Mouse (Mus musculus) T-helper 1 cell (primary cell): ENCODE measurements around the gene Lyl1.

ENCODE experiments used
- in situ Hi-C: fragments of 300-600 bp; cut with MboI, MseI; formaldehyde crosslinking; loops from one replicate; pipeline ENCODE4 v1.15.1; 2025; ENCODE audit warnings: high pct_unique_total_duplicates

The Lyl1 gene

DNA sequence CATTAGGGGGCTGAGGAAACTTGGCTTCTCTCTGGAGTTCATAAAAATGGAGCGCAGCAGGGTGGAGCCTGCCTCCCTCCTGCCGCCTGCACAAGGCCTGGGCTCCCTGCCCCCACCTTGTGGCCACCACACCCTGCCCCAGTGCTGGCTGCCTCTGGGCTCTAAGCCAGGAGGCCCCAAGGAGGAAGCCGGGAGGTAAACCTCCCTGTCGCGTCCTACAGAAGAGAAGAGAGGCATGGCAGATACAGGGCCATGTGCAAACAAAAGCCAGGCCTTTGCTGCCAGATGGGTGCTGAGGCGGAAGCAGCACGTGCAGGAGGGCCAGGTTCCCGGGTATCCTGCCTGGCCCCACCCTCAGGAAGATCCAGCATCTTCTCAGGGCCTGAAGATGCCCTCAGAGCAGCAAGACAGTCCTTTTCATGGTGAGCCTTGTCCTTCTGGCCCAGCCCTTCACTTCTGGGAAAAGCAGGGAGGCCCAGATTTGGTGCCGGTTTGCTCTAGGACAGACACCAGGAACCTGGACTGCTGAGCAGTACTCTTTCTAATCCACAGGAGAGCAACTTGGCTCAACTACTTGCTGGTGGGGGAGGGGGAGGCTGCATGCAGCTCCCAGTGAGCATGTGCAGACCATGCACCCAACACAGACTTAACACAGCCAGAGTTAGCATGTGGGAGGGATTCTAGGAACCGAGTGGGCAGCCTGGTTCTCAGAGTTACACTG is 21.8 kb downstream of the Lyl1 start, which contains the start of gene G430095P16Rik:
G430095P16Rik (plus strand) TSS at position 158 of the 721 bp plus-strand sequence.
- in situ Hi-C loops = no loop called here

DNA sequence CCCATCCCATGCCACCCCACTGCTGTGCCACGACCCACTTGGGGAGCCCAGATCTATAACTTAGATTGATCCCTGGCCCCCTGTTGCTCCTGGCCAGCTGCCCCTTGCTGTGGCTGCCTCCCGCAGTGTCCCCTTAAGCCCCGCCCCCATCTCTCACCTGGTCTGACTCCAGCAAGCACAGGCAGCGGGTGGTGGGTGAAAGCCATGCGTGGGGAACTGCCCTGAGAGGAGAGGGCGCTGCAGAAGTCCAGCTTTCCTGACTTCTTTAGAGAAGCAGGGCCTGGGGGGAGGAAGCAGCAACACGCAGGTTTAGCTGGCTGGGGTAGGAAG is 22.3 kb downstream of the Lyl1 start:
- in situ Hi-C loops = no loop called here

DNA sequence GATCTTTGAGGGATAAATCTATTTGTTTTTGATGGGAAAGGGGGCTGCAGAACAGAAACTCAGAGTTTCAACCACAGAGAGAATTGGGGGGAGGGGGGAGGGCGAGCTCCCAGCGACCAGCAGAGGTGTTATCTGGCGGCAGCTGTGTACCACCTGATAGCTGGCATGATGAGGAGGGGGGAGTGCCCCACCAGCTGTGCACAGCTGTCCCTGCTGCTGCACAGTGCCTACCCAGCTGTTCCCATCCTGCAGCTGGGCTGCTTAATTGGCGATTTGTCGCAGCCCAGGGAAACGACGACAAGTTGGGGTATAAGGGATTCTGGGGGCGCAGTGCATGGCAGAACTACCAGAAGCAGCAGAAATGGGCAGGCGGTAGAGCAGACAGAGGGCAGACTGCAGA is 23.4 kb downstream of the Lyl1 start:
- in situ Hi-C loops = no loop called here

DNA sequence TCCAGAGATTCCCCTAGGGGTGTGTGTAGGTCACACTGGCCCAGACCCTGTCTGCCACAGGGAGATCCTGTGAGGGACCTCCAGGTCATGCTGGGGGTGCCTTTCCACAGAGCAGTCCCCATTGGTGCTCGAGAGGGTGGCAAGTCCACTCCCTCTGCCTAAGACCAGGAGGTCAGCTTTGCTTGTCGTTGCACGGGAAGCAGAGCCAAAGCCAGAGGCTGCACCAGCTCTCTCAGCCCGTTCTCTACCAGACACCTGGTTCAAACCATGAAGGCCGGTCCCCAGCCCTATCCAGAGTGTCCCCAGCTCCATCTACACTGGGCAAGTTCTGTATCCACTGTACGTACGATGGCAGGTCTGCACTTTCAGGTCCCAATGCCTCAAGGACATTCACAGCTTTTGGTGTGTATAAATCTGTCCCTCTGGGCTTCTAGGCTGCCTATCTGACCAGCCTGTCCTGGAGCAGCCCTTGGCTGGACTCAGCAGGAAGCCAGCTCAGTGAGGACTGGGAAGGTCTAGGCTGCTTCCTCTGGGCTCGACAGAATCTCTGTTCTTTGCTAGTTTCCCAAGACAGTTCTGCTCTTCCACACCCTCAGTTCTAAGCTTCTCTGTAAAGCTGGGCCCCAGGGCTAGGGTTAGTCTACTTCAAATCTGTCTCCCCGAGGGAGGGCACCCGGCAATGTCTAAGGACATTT is 24.1 kb downstream of the Lyl1 start:
- in situ Hi-C loops = no loop called here

DNA sequence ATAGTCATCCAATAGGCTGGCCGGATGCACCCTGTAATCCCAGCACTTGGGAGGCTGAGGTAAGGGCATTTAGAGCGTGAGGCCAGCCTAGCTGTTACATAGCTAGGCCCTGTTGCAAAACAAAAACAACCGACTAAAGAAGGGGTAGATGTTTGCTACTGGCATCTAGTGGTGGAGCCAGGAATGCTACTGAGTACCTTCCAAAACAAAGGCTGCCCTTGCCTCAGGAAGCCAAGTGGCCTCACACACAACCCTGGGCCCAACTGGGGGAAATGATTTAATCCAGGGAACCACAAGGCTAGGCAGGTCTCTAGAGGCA is 24.6 kb downstream of the Lyl1 start:
- in situ Hi-C loops = no loop called here

DNA sequence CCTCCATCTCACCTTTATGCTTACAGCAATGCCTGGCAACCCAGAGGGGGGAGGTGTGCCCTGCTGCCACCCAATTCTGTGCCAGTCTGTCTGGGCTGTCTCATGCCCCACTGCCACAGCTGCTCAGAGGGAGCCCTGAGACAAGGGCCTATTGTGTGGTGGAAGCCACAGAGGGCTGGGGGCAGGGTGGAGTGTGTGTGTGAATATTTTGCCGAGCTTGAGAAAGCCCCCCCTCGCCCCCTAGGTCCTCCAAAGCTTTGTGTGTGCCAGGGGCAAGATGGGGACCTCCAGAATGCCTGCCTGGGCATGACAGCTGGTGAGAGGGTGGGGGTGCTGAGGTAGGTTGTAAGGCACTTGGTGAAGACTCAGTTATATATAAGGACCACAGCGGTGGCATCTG is 27.2 kb downstream of the Lyl1 start:
- in situ Hi-C loops = no loop called here

DNA sequence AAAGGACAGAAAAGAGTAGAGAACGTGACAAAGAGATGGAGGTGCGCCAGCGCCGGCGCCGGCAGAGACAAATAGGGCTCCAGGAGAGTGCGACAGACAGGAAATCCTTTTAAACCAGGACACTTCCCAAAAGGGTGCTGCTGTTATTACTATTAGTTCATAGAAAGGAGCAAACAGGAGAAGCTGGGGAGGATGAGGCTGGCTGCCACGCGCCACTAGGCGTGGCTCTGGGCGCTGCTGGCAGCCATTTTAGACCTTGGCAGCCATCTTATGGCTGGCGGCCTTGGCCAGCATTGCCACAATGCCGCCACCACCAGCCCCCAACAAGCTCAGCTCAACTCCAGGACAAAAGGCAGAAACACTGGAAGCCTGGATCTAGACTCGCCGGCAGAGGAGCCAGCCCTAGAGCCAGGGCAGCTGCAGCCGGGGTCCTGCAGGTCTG is 28.7 kb downstream of the Lyl1 start:
- in situ Hi-C loops = loop anchor here (5.0 kb wide), 1 partner anchor 67 kb away; no protein-coding TSS in a partner anchor

DNA sequence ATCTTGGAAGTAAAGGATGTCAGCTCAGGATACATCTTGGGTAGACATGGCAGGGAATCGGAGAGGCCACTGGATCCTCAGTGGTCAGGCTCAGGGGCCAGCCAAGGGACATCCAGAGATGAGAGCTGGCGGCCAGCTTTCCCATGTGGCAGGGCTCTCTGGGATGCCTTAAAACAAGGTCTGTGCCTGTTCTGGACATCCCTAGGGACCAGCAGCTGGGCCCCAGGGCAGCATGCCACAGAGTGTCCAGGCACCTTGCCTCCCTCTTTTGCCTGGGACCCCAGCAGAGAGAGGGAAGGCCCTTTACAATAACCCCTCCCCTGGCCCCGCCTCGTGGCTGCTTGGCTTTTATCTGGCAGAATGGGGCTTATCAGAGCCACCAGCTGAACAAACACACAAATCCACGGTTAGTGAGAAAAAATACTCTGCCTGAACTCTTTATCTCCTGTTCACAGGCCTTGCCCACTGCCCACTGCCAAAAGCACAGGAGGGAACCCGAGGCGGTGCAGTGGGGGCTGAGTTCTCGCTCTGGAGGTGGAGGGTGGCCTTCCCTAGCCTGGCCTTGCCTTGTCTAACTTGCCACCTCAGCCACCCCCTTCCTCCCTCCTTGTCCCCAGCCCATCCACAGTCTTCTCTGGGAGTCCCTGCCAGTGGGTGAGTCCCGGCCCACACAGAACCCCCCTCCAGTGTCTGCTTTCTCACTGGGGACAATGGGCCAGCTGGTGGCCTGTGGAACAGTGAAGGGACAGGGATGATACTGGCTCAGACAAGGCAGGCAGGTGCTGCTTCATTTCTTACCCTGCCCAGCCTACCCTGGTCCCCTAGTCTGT is 29.5 kb downstream of the Lyl1 start:
- in situ Hi-C loops = loop anchor here (5.0 kb wide), 1 partner anchor 67 kb away; no protein-coding TSS in a partner anchor

DNA sequence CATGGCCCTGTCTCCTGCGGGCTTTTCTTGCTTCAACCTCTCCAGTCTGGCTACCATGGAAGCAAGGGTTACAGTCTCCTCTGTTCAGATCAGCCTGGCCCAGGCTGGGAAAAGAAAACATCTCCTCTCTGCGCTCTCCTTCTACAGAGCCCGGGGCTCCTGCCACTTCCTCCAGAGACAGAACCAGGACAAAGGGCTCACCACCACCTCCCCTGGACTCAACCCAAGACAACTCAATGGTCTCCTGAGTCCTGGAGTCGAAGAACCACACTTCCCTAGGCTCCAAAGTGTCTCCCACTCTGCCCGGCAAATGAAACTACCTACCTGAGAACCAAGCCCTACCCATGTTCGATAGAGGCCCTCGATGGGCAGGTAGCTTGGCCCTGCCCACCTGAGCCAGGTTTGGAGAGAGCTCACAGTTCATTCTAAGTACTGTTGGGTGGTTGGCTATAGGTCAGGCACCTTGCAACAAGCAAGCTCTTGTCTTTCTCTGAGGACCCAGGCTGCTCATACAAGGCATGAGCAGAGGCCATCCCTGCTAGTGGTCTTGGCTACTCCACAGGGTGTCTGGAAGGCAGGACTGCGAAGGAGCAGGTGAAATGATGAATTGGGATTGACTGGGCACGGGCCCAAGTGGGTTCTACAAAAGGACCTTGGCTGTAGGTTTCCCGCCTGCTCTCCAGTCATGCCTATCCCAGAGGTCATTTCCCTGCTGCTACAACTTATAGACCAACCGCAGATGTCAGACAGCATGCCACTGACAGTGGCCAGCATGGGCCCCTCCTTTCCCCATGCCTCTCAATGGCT is 30.3 kb downstream of the Lyl1 start:
- in situ Hi-C loops = loop anchor here (5.0 kb wide), 1 partner anchor 66 kb away; no protein-coding TSS in a partner anchor

DNA sequence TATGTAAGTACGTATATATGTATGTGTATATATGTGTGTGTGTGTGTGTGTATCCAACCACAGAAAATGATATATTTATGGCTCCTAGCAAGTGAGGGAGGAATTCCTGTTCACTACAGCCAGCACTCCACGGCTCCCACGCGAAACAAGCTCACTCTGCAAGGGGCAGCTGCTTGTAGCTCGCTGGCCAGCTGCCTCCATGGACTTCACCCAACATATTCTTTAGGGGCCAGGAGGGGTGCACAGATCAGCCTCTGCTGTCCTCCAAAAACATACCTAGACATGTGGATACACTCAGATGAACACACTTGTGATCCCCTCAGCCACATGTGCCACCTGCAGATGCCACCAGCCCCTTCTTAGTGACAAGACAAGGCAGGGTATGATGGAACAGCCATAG is 31.3 kb downstream of the Lyl1 start:
- in situ Hi-C loops = loop anchor here (5.0 kb wide), 1 partner anchor 65 kb away; no protein-coding TSS in a partner anchor

DNA sequence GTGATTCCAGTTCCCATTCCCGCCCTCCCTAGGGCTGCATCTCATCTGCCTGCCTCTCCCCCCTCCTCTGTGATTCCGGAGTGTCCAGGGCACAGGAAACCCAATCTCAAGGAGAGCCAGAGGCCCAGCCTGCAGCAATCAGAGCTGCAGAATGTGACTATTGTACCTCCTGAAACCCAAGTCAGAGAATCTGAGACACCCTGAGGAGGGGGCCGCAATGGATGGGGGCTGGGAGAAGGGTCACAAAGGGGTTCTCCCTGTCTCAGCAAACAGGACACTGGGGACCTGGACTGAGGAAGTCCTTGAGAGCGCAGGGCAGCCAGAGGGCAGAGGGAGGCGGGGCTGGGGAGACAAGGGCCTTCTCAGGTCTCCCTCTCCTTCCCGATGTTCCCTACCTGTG is 31.7 kb downstream of the Lyl1 start:
- in situ Hi-C loops = loop anchor here (5.0 kb wide), 1 partner anchor 64 kb away; no protein-coding TSS in a partner anchor

DNA sequence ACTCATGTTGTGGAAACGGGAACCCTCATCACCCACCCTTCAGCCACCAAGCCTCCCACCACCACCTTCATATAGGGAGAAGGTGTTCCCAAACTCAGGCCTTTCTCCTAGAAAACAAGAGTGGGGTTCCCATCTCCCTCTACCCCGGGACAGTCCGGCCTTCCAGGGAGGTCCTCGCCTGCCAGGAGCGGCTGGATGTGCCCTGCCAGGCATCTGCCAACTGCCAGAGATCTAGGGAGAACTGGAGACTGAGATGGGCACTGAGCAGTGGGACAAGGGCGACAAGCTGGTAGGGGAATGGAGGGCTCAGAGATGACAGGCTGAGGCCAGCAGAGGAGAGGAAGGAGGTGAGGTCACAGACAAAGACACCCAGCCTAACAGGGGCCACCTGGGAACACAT is 32.7 kb downstream of the Lyl1 start:
- in situ Hi-C loops = loop anchor here (5.0 kb wide), 1 partner anchor 63 kb away; no protein-coding TSS in a partner anchor

DNA sequence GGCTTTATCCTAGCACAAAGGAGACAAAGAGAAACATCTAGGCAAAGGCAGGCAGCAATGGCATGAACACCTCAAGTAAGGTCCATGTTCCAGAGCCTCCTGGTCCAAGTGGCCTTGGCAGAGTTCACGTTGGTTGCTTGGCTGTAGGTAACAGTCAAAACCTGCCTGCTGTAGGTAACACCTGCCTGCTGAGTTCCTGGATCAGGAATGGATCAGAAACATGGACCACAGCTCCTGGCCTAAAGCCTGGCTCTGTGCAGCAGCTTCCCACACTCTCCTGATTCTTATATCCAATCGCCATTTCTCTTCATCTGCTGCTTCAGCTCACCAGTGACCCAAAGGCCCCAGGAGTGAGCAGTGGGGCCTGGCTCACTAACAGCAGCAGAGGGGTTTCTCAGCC is 33.4 kb downstream of the Lyl1 start:
- in situ Hi-C loops = loop anchor here (5.0 kb wide), 1 partner anchor 63 kb away; no protein-coding TSS in a partner anchor

DNA sequence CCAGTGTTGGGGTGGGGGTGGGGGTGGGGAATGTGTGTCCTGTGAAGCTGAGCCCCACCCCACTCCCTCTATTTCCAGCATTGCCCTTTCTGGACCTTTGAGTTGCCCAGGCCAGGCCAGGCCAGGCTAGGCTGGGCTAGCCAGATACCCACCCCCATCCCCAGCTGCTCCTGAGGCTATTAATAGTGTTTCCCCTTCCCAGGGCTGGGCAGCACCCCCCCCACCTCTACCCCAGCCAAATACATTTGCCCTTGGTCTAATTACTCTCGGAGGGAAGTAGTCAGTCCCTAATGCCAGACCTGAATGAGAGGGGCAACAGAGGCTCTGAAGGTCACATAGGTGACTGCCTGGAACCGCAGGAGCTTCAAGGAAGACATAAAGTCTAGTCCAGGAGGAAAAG is 34.3 kb downstream of the Lyl1 start:
- in situ Hi-C loops = no loop called here

DNA sequence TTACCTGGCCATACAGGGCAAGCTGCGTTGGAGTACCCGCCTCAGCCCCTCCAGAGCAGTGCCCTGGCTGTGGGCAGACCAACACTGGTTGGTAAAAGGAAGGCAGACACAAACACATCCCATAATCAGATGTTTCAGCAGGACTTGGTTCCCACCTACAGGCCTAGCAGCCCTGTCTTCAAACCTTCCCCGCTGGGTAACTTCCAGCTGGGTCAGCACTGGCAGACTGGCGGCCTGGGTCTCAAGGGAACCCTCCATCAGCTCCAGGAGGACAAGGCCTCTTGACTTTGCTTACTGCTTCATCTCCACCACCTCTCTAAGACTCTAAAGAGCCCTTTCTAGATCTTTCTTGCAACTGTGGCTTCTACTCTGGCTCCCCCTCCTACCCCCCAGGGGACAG is 35.3 kb downstream of the Lyl1 start:
- in situ Hi-C loops = no loop called here

DNA sequence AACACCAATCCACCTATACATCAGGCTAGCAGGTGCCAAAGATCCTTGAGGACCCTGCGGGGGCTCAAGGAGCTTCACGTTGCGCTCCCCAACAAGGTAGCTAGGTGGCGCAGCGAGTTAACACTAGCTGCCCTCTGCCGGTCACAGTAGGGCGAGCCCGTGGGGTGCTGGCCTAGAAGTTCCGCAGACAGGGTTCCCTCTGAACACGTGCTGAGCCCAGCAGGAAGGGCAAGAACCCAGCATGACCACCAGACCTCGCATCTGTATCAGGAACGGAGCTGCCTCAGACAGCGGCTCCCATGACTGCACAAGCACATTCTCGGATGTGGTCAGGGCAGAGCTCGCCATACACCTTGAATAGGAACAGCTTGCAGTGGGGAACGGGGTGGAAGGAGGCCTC is 36.4 kb downstream of the Lyl1 start:
- in situ Hi-C loops = no loop called here

DNA sequence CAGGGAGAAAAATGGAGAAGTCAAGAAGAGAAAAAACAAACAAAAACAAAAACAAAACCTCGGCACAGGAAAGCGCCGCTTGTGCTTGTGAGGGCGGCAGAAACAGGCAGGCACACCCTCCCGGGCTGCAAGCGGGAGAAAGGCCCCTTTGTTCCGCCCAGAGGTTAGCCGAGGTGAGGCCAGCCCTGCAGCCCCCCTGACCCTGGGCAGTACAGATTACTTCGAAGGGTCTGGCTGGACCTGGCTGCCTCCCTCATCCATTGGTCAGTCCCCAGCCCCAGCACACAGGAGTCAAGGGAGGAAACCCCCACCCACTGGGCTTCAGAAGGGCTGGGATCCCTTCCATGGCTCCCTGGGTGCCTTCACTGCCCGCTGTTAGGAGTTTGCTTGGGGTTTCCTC is 37.0 kb downstream of the Lyl1 start:
- in situ Hi-C loops = no loop called here

DNA sequence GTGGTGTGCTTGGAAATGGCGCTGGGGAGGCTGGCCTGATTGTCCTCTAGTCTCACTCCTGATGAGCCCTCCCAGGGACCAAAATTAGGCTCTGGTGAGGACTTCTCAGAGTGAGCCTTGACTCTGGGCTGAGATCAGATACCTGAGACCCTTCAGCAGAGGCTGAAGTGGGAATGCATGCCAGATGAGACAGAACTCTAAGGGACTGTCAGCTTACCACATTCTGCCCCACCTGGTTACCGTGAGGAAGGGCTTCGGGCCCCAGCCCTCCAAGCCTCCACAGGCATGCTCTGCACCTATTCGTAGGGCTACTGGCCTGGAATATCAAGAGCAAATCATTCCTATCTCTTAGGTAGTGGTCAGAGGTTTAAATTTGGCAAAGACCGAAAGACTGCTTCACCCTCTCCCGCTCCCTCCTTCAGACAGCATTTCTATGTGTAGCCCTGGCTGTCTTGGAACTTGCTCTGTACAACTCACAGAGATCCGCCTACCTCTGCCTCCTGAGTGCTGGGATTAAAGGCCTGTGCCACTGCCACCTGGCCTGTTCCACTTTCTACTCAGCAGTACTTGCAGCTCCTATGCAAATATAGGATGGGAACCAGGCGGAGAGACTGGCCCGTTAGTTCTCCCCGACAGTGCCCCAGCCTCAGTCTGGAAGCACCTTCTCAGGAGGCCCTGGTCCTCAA is 37.6 kb downstream of the Lyl1 start:
- in situ Hi-C loops = no loop called here

DNA sequence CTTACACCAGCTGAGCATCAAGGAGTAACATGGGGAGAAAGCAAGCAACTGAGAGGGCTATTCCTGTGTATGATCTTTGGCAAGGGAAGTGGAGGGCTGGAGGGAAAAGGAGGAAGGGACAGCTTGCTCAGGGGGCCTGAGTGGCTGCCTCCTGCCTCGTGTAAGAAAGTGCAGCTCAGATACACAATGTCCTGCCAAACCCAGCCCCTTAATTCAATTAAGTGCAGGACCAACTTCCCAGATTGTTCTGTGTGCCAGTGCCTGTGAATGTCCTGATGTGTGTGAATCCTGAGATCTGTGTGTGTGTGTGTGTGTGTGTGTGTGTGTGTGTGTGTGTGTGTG is 38.1 kb downstream of the Lyl1 start:
- in situ Hi-C loops = no loop called here

DNA sequence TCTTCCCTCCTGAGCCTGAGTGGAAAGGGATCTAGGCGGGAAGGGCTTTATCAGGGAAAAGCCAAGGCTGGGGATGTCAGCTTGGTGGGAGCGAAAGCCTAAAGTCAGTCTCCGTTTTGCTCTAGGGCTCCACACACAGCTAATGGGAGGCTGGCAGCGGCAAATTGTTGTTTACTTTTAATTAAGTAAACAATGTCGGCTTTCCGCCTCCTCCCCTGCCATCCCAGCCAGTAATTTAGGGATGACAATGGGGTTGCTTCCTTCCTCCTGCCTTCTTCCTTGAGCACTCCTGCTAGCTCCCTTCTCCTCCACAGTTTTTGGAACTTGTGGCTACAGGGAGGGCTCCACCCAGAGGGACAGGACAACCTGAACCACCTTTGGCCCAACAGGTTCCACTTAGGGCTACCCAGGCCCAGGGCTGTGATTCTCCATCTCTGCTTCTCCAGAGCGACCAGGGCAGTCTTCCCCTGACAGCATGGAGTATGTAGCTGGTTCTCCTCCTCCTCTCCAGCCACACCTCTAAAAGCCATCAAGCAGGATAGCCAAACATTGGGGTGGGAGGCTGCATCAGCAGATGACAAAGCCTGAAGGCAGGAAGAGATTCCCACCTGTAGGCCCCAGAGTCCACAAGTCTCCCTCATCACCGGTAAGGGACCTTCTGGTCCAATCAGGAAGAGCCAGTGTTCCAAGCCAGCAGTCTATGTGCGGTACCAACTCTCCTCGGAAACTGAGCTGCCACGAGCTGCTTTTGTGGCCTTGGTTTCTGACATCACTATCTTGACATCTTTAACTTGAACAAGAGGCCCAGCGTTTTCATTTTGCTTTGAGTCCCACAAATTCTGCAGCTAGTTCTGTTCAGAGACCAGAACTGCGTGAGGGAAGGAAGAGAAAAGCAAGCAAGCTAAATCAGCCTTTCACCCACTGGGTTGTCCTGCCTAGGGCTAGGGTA is 39.9 kb downstream of the Lyl1 start:
- in situ Hi-C loops = no loop called here
